Mouse (Mus musculus): ENCODE data around the gene Bbs12.

DNA sequence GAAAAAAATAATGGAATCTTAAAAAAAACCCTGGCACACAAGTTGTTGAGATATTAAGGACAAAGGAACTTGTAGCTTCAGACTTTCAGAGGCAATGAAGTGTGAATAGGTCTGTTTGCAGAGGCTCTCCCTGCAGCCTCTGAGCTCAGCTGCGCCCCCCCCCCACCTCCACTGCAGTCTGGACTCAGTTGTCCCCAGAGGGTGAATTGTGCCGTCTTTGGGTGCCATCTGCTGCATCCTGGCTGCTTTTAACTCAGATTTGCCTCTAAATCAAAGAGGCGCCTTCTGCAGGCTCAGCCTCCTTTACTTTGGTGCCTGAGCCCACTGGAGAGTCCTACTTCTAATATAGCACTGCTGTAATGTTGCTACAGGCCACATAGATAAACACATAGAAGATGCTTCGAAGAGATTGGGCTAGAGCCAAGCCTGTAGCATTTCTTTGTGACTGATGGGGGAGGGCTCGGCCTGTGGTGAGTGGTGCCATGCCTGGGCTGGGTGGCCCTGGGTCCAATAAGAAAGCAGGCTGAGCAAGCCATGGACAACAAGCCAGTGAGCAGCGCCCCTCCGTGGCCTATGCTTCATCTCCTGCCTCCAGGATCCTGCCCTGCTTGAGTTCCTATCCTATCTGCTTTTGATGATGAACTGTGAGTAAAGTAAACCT is 21.3 kb upstream of the Bbs12 start:
- TF ChIP-seq POLR2A (IDR thresholded peaks at IDR 0.05; ENCODE audit: borderline replicate concordance, extremely low read depth, low read depth, low read length) (no peak), CTCF (IDR thresholded peaks at IDR 0.05; ENCODE audit: insufficient read depth, low read length) (no peak)
